Mouse (Mus musculus): ENCODE results near the gene F830045P16Rik.
"Not testable (repeated sequence)": the region's sequence is repeated elsewhere in the genome, so short reads cannot be mapped to it uniquely, and the experiment has no call there.

The F830045P16Rik gene

DNA sequence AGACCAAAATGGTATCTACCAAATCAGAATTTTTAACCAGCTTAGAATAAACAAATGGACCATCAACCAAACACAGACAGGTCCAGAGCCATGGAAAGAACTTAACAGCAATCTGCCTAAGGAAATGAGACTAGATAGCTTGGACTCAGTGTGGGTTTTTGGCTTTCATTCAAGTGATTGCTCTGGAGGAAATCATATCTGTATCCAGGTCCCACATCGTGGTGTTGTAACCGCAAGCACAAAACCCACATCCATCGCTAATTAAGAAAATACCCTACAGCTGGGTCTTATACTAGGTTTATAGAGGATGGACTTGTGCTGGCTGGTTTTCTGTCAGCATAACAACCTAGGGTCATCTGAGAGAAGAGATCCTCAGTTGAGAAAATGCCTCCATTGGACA, 53.3 kb downstream of the F830045P16Rik start:
- no peak for DNase-seq

- DNase-seq = peak in 1 of 2 experiments; percentile 22
Measured at GRCm38 (mm10) chr2:129471905-129472304, 64.5 kb downstream of the F830045P16Rik start.

DNA sequence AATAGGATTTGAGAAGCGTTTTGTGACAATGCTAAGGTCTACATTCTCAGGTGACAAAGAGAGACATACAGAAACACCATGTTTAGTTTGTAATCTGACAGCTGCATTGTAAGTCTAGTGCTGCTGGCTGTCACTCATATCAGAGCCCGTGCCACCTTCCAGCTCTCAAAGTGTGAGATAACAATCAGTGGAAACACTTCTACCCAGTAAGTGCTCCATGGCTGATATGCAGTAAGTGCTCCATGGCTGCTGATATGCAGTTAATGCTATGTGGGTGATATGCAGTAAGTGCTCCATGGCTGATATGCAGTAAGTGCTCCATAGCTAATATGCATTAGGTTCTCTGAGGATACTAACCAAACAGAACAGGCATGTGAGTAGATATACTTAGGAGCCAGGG, 65.6 kb downstream of the F830045P16Rik start:
- no peak for DNase-seq

GRCm38 (mm10) chr2:129438772-129439171, 97.6 kb downstream of the F830045P16Rik start:
- DNase-seq = not testable (repeated sequence)

GRCm38 (mm10) chr2:129435154-129435553, 101.2 kb downstream of the F830045P16Rik start:
- no peak for DNase-seq

DNA sequence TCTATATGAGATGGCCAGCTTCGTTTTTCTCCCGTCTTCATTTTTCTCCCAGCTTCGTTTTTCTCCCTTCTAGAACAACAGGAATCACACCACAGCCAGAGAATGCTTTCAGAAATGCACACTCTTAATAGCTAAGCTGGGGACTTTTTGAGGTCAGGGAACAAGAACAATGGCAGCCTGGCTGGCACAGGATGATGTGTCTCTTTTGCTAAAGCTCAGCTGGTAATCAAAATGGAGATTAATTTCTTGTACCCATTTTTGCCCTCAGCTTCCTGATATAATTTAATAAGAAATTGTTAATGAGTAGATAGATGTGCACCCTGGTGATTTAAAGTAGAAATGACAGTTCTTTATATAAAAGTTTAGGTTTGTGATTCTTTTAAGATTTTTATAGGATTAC, 112.7 kb downstream of the F830045P16Rik start:
- DNase-seq = no peak

DNA sequence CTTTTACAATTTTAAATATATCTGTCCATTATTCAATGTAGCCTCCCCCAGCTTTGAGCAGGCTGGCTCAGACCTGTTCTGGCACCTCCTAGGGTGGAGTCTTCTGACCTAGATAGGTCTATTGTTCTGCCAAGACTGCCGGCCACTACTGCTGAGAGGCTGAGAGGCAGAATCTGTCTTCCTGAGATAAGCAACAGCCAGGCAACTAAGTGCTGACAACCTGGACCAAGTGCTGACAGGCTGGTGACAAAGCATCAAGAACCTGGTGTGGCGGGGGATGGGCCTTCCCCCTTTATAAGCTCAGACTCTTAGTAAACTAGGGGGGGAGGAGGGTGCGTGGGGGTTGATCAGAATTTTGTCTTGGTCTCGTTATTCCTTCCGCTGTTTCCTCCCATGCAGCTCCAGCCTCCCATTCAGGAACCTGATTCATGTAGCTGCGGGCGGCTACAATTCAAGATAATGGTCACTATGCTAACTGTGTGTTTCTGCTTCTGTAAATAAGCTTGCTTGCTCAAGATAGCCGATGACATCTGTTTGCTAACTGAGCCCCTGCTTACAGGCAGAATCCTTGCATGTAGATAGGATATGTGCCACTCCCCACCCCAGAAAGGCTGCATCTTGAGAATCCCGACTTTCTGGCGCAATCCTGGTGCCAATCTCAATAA, 115.4 kb downstream of the F830045P16Rik start:
- DNase-seq = no peak

- no peak for DNase-seq
Measured at GRCm38 (mm10) chr2:129419361-129419880, 117.0 kb downstream of the F830045P16Rik start.

- DNase-seq = no peak
Measured at GRCm38 (mm10) chr2:129414593-129414992, 121.8 kb downstream of the F830045P16Rik start.

GRCm38 (mm10) chr2:129413488-129413887, 122.9 kb downstream of the F830045P16Rik start:
- peak in 1 of 2 experiments; percentile 29 for DNase-seq

GRCm38 (mm10) chr2:129411651-129412050, 124.8 kb downstream of the F830045P16Rik start:
- no peak for DNase-seq

GRCm38 (mm10) chr2:129410344-129410743, 126.1 kb downstream of the F830045P16Rik start:
- no peak for DNase-seq

- peak; percentile 76 to 83 for DNase-seq
Measured at GRCm38 (mm10) chr2:129408476-129408875, 127.9 kb downstream of the F830045P16Rik start.

Measured in lung, postnatal 4 days (tissue).